Mouse (Mus musculus): ENCODE data around the gene Klhl35.

Gene Klhl35

DNA sequence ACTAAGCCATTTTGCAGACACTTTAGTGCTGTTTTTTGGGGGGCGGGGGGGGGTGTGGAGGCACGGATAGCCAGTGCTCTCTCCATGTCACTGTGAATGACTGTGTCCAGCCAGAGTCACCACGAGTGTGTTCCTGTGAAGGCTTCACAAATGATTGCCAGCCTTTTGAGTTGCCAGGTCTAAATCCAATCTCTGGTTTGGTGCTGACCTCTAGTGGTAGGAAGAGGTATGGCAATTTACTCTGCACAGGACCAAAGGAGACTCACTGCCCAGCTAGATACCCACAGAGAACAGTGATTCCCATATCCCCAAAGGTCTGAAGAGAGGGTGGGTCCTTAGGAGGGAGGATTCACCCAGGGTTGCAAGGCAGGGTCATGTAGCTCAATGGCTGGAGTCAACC lies 15.1 kb upstream of the Klhl35 start:
- DNase-seq (ENCODE audit: inconsistent age in 2 of 2, low spot score in 1 of 2): peak; percentile 67 to 92

DNA sequence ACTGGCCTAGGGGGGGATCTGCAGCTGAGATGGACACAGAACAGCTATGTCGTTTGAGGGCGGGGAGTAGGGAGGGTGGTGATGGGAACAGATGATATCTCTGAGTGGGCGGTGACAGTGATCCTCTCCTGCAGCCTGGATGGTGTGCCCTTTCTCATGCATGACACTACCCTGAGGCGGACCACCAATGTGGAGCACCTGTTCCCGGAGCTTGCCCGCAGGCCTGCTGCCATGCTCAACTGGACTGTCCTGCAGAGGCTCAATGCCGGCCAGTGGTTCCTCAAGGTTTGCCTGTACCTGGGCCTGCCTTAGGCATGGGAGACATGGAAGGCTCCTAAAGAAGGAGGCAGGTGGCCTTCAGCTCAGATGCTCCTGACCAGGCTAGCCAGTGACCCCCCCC lies 12.9 kb upstream of the Klhl35 start:
- DNase-seq (ENCODE audit: inconsistent age in 2 of 2, low spot score in 1 of 2): peak in 1 of 2 experiments; percentile 37

DNA sequence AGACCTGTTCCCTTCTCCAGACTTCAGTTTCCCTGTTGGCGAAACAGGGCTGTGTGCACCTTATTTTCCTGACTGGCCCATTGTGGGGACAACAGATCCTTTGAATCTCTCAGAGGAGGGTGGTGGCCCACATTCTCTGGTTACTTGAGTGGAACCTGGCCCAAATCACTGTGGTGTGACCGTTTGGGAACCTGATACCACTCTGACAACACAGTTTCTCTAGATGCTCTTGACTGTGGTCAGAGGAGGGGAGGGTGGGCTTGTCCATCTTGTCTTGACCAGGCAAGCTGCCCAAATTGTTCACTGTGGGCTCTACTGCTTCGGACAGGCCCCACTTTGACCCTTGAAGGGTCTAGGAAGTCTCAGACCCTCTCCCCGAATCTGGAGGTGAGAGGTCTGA lies 11.8 kb upstream of the Klhl35 start:
- DNase-seq (ENCODE audit: inconsistent age in 2 of 2, low spot score in 1 of 2): no peak

DNA sequence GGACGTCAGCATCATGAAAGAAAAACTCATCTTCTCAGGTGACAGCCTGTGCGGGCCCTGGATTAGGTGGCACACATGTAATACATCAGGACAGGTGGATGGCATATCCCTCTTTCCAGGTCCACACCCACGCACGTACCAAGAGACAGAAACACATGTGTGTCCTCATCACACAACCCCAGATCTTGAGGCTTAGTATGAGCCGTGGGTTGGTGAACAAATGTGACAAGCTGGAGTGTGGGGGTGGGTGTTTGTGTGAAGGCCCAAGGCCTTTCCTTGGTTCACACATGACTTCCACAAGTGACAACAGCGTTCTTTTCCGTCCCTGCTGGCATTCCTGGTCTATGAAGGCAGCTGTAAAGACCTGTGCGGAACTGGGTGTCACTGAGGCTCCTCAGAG lies 7.0 kb upstream of the Klhl35 start:
- DNase-seq (ENCODE audit: inconsistent age in 2 of 2, low spot score in 1 of 2): no peak

DNA sequence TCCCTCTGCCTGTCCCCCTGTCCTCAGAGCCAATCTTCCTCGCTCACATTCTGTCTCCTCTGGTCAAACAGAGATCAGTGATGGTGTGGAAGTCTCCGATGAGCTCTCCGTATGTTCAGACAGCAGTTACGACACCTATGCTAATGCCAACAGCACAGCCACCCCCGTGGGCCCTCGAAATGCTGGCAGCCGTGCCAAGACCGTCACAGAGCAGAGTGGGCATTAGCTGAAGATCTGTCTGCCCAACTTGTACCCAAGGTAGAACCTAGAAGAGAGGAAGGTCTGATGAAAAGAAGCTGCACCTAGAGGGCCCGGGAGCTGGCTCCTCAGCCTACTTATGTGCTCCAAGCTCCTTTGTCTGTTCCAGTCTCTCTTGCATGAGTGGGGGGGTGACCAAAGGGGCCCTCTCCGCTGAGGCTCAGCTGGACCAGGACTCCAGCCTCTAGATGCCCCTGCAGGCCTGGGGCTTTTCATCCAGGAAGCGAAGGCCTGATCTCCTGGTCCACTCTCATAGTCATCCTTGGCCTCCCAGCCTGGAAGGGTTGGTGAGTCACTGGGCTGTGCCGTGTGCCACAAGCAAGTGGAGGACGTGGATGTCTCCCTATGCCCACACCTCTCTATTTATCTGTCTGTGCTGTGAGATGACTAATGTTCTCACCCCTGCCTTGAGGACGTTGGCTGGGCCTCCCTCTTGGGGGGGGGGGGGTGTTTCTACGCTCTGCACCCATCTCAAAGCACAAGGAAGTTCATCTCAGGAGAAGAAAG lies 5.7 kb upstream of the Klhl35 start:
- peak; percentile 40 to 62 for DNase-seq (ENCODE audit: inconsistent age in 2 of 2, low spot score in 1 of 2)

DNA sequence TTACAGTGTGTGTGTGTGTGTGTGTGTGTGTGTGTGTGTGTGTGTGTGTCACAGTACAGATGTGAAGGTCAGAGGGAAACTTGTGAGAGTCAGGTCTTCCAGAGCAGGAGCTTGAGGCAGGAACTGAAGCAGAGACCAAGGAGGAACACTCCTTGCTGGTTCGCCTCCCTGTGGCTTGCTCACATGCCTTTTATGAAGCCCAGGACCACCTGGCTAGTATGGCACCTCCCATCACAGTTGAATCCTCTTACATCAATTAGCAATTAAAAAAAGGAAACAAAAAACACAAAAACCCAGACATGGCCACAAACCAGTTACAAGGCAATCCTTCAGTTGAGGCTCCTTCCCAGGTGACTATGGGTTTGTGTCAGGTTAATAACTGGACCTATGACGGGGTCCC lies 2.7 kb upstream of the Klhl35 start:
- no peak for DNase-seq (ENCODE audit: inconsistent age in 2 of 2, low spot score in 1 of 2)

DNA sequence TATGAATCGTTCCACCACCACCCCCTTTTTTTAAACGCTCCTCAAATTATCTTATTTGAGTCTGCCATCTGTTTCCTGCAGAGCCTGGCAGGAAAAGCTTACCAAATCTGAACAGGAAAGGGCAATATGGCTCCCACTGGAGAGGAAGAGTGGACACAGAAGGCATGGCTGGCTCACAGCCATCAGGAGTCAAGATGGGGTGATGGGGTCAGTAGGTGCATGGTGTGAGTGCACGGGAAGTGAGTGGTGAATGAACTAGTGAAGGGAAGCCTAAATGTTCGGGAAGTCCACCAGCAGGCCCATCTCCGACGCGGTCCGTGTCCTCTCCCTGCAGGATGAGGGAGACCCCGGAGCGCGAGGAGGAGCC lies 2.1 kb downstream of the Klhl35 start:
- DNase-seq (ENCODE audit: inconsistent age in 2 of 2, low spot score in 1 of 2): peak; percentile 55 to 74

DNA sequence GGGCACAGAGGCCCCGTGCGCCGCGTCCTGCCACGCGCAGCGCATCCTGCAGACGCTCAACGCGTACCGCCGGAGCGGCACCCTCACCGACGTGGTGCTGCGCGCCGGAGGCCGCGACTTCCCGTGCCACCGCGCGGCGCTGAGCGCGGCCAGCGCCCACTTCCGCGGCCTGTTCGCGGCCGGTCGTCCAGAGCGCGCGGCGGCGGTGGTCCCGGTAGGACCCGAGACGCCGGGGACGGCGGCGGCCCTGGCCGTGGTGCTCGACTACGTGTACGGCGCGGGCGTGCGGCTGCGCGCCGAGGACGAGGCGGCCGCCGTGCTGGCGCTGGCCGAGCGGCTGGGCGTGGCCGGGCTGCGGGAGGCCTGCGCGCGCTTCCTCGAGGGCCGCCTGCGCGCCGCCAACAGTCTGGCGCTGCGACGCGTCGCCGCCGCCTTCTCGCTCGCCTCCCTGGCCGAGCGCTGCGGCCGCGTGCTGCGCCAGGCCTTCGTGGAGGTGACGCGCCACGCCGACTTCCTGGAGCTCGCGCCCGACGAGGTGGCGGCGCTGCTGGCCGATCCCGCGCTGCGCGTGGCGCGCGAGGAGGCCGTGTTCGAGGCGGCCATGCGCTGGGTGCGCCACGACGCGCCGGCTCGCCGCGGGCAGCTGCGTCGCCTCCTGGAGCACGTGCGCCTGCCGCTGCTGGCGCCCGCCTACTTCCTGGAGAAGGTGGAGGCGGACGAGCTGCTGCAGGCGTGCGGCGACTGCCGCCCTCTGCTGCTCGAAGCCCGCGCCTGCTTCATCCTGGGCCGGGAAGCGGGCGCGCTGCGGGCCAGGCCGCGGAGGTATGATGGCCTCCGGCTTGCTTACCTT lies 2.7 kb downstream of the Klhl35 start:
- peak; percentile 71 to 79 for DNase-seq (ENCODE audit: inconsistent age in 2 of 2, low spot score in 1 of 2)

DNA sequence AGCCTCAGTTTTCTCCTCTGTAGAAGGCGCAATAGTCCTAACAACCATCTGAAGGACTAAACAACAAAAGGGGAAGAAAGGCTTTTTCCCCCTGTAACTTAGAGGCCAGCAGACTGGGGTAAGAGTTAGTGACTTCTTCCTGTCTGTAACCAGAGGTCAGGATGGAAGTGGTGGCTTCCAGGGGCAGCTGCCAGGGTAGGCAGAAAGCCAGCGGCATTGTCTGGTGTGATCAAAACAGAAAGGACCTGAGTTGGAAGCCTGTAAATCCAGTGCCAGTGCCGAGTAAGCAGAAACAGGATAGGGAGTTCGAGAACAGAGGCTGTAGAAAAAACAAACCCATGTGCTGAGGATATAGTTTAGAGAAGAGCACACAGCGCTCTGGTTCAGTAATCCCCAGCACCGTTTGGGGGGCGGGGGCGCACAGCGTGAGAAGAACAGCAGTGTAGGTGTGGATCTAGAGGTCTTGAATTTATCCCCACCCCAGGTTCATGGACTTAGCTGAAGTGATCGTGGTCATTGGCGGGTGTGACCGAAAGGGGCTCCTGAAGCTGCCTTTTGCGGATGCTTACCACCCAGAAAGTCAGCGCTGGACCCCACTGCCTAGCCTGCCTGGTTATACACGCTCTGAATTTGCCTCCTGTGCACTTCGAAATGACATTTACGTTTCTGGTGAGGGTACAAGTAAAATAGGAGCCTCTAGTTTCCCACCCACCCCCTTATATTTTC lies 4.0 kb downstream of the Klhl35 start:
- DNase-seq (ENCODE audit: inconsistent age in 2 of 2, low spot score in 1 of 2): no peak

DNA sequence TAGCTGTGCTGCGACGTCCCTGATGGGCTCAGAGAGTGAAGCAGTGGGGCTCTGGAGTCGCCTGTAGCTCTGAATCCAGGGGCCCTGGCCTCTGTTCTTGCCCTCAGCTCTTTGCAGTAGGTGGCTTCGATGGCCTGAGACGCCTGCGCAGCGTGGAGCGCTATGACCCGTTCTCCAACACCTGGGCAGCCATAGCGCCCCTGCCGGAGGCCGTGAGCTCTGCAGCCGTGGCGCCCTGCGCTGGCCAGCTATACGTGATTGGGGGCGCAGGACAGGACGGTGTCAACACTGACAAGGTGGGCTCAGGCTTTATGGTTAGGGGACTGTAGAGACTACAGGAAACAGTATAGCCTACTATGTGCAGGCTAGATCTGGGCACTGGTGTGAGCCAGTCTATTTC lies 5.8 kb downstream of the Klhl35 start:
- no peak for DNase-seq (ENCODE audit: inconsistent age in 2 of 2, low spot score in 1 of 2)

DNA sequence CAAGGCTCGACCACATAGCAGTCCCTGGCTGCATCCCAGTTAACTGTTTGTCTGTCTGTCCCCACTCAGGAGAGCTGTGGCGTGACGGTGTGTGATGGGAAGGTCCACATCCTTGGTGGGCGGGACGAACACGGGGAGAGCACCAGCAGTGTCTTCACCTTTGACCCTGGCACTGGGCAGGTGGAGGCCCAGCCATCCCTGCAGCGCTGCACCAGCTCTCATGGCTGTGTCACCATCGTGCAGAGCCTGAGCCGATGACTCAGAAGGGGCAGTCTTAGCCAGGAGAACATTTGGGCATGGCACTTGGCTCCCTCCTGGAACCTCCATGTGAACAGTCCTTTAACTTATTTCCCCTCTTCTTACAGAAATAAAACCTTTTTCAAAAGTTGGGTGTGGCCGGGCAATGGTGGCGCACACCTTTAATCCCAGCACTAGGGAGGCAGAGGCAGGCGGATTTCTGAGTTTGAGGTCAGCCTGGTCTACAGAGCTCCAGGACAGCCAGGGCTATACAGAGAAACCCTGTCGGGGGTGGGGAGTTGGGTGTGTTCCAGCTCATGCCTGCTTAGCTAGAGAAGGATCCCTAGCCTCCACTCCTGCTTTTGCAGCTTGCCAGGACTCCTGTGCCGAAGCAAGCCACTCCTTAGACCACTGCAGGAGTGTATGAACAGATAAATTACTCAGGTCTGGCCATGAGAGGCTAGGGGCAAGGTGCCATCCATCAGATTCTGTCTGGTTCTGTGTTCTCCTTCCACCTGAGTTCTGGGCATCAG lies 8.0 kb downstream of the Klhl35 start:
- peak; percentile 73 to 81 for DNase-seq (ENCODE audit: inconsistent age in 2 of 2, low spot score in 1 of 2)

DNA sequence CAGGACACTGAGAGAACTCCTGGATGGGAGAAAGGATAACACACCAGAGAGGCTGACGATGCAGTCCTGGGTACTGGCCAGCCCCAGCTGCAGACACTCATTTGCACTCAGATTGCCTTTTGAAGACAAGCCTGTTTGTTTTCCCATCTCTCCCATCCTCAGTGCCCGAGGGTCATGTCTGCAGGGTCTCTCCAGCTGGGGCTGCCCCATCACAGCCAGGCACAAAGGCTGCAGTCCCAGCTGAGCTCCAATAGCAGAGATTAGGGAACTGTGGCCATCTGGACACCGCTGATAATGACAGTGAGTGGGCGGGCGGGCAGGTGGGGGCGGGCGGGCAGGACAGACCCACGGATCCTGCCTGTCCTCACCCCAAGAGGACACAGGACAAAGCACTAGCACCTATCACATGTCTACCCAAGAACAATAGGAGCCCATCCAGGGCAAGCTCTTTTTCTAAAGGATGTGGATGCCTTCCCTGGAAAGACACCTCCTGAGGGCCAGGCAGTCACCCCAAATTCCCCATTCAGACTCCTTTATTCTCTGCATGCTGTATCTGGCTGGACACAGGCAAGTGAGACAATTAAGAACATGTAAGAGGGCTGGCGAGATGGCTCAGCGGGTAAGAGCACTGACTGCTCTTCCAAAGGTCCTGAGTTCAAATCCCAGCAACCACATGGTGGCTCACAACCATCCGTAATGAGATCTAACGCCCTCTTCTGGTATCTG lies 9.2 kb downstream of the Klhl35 start:
- DNase-seq (ENCODE audit: inconsistent age in 2 of 2, low spot score in 1 of 2): peak in 1 of 2 experiments; percentile 43

DNA sequence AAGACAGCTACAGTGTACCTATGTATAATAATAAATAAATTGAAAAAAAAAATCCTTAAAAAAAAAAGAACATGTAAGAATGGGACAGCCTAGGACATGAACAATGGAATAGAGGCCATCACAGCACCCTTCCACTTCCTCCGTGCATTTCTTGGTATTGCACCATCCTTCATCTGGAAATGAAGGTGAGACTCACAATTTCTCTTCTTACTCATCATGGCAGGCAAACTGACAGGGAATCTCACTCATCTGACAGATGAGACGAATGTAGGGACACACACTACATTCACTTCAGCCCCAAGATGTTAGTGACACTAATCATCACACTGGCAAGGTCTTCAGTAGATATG lies 9.7 kb downstream of the Klhl35 start:
- DNase-seq (ENCODE audit: inconsistent age in 2 of 2, low spot score in 1 of 2): peak in 1 of 2 experiments; percentile 31

DNA sequence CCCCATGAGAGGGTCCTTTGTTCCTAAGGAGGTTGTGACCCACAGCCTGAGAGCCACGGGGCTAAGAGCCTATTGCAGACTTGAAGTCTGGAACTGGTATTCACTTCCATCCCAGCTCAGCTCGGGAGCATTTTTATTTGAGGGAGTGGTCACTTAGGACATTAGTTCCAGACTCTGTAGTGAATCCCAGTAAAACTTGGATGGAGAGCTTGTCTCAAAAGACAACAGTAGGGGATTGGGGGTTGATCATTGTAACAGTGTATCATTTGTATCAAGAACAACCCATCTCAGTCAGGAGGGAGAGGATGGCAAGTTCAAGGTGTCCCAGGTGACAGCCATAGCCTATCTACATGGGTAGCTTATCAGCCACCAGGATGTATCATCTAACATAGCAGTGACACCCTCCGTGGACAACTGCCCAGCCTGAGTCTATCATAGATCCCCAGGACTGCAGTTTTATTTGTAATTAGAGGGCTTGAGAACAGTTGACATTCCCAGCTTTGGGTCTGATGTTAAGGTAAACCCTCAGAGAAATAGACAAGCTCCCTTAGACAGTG lies 10.8 kb downstream of the Klhl35 start:
- DNase-seq (ENCODE audit: inconsistent age in 2 of 2, low spot score in 1 of 2): peak in 1 of 2 experiments; percentile 23

DNA sequence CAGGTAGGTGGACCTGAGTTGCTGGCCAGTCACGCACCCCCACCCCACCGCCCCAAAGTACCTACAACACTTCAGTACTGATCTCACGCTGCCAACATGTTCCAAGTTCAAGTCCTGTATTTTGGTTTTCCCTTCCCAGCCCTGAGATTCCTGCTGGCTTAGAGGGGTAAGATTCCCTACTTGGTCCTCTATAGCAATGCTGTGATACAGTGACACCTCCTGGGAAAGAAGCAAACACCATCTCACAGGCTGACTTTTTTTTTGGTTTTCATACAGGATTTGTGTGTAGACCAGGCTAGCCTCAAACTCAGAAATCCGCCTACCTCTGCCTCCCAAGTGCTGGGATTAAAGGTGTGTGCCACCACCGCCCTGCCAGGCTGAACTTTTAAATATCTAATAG lies 11.4 kb downstream of the Klhl35 start:
- DNase-seq (ENCODE audit: inconsistent age in 2 of 2, low spot score in 1 of 2): peak in 1 of 2 experiments; percentile 25

DNA sequence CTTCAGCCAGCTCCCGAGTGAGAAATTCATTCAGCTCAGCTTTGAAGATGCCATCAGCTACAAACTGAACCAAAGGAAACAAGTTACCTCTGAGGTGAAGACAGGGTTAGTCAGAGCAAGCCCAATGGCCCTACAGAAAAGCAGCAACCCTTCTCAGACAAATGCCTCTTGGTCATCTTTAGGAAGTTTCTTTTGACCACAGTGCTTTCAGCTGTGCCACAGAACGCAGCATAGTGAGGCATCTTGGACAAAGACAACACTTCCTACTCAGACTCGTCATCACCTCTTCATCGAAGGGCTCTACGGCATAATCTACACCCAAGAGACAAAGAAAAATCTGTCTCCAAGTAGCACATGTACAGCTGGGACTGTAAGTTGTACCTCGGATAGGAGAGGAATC lies 16.8 kb downstream of the Klhl35 start:
- peak in 1 of 2 experiments; percentile 75 for DNase-seq (ENCODE audit: inconsistent age in 2 of 2, low spot score in 1 of 2)

DNA sequence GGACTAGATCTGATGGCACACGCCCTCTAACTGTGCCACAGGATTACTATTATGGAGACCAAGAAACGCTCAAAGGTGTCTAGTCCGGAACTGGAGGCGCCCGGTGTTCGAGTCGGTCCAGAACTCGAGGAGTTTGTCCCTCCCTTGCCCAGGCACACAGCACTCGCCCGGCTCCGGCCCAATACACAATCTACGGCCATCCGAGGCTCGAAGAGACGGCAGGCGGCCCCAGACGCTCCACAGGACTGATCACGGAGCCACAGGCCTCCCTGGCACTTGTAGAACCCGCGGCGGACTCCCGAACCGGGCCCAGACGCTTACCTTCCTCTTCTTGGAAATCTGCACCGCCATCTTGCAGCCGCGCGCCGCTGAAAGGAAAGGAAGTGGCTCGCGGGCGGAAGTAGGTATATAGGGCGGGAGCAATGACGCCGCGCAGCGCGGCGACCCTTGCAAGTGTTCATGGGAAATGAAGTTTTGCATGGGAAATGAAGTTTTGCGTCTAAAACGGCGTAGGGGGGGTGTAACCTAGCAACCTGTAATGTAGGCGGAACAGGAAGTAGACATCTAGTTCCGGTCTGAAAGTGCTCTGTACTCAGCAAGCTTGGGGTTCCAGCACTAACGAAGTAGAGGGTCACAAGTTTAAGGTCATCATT lies 17.6 kb downstream of the Klhl35 start, which contains the start of gene Rps3:
TSS of gene Rps3 (minus strand) at position 468 of the 653 bp plus-strand sequence.
- peak; percentile 96 to 99 for DNase-seq (ENCODE audit: inconsistent age in 2 of 2, low spot score in 1 of 2)

DNA sequence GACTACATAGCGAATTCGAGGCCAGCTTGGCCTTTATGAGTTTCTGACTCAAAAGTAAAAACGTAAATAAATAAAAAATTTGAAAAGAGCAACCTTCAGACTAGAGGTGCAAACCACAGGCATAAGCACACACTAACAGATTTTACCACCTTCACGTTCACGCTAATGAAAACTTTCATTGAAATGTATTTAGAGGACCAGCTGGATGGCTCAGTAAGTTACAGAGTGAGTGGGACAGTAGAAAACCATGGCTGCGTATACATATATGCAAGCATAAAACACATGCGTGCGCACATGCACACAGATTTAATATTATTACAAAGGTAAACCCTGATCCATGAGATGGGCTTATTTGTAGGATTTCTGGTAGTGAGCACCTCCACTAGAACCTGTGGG lies 18.1 kb downstream of the Klhl35 start:
- no peak for DNase-seq (ENCODE audit: inconsistent age in 2 of 2, low spot score in 1 of 2)

DNA sequence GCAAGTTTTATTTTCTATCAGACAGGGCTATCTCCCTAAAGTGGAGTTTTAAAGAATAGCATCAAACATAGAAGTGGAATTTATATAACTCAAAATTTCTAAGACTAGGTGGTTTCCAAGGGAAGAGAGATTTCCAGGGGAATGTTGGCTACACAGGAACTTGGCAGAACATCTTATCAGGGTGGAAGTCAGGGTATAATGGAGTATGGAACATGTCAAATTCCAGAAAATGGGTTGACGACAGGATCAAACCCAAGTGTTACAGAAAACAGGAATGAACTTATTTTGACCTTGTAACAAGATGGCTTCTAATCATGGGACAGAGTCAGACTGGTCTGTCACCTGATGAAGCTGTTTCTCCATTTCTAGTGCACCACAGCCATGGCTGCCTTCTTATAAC lies 18.9 kb downstream of the Klhl35 start:
- DNase-seq (ENCODE audit: inconsistent age in 2 of 2, low spot score in 1 of 2): no peak

Data from adrenal gland, adult (tissue).